Comparison of ENCODE assay signal across 8 mouse cellular contexts in the genomic region with DNA sequence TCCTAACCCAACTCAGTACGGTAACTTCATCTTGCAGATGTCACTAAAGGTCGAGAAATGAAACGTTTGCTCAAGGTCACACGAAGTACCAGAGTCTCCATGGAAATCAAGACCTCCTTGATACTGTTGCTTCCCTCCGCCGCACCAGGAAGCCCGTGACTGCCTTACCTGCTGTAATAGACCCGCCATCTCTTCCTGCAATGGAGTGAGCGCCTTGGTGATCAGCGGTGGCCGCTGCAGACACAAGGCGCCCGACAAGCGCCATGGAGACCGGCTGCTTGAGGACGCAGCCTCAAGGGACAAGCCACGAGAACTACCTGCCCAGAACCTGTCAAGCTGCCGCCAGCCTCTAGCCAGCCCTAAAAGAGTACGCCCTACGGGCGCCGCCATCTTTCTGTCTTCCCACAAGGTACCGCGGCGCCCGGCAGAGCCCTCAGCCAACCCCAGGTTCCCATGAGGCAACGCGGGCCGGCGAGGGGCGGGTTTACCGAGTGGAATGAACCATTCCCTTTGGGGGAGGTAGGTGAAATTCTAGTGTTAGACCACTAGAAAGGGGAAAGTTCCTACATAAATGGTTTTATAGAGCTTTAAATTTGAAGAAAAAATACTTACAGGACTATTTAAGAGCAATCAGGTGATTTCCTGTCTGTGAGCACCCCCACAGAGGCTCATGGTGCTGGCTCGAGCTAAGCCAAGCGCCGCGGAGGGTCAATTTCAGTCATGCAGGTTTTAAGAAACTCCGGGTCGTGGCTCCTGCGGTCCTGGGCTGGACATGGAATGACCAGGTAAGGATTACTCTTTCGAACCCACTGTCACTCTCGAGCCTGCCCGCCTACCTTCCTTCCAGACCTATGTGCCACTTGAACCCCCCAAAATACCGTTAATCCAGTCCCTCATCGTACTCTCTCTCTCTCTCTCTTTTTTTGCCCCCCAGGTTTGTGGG. TPM values are rescaled to one million over a fixed set of nuclear protein-coding genes. Genes with fewer than 3 reads are reported as not detected.
DNase-seq lines count a peak whose midpoint lies in the region; ATAC-seq lines count a peak whose summit lies in the region.

Gene Mrps11, plus strand, starts transcription at position 481 of the 943 bp plus-strand sequence.
Gene Mrpl46, minus strand, starts transcription at position 893 of the 943 bp plus-strand sequence.

- peak within 1 kb of the TSS; percentile 82 for H3K9ac ChIP-seq in hindbrain, embryonic 12.5 days

- H3K27ac ChIP-seq in hindbrain, embryonic 12.5 days = peak within 1 kb of the TSS; percentile 35; the same call in 1 of the 2 replicates

- H3K9me3 ChIP-seq in hindbrain, embryonic 12.5 days (replicated peaks) = no peaks in the 10 kb centered on the region

- H3K4me1 ChIP-seq in hindbrain, embryonic 12.5 days = peaks cover 21% of the 10 kb centered on the region

- H3K27me3 ChIP-seq in hindbrain, embryonic 12.5 days = no peaks in the 10 kb centered on the region

- peak within 1 kb of the TSS; percentile 91 for H3K4me3 ChIP-seq in hindbrain, embryonic 12.5 days

- peak; percentile 90 for DNase-seq in Muller cell, postnatal 12 days (ENCODE audit: inconsistent ontology term)
- DNase-seq in cerebellum, adult 9-11 months = peak; percentile 86
- DNase-seq in frontal cortex, postnatal 10 days (ENCODE audit: low spot score in 2 of 2) = peak; percentile 75 to 86
- peak; percentile 76 to 88 for DNase-seq in layer of hippocampus, postnatal 14 days (ENCODE audit: low spot score in 2 of 2)
- peak; percentile 88 for DNase-seq in lung, postnatal 14 days
- peak; percentile 81 for DNase-seq in retina, adult 2 months (ENCODE audit: low read depth, low spot score)
- peak; percentile 83 to 85 for DNase-seq in thymus, postnatal 36 days

- under 1% methylated on average over 44 of the region's 44 CpGs for WGBS in hindbrain, embryonic 12.5 days

- peak; percentile 96 for ATAC-seq in hindbrain, embryonic 12.5 days (ENCODE audit: low FRiP score)

- peaks cover 25% of the 10 kb centered on the region for H3K36me3 ChIP-seq in hindbrain, embryonic 12.5 days

- H3K4me2 ChIP-seq in hindbrain, embryonic 12.5 days (replicated peaks) = peak within 1 kb of the TSS; percentile 88

RNA-seq across cellular contexts. Expression of gene Mrps11, which starts in this region (rescaled TPM):
- 64.0 and 64.2 TPM in 2 replicates for polyA plus RNA-seq in hindbrain, embryonic 12.5 days (2016; fragmentation: Nextera tagmentation; extraction: Ambion mirVana)
- 10 to 100 TPM; 33.0 to 43.2 TPM for total RNA-seq in layer of hippocampus, postnatal 14 days (2021)

RNA-seq across cellular contexts. Expression of gene Mrpl46, which starts in this region (rescaled TPM):
- polyA plus RNA-seq in hindbrain, embryonic 12.5 days (2016; fragmentation: Nextera tagmentation; extraction: Ambion mirVana) = 57.3 and 59.3 TPM in 2 replicates
- total RNA-seq in layer of hippocampus, postnatal 14 days (2021) = 10 to 100 TPM; 27.0 to 28.2 TPM

Comparison
In these comparisons a context has a peak if more than half of its experiments do, and no peak if none do; other contexts are left out.
1. Peak in every context shown above with its lines: DNase-seq, ATAC-seq, H3K4me3 ChIP-seq and H3K27ac ChIP-seq.